Mouse (Mus musculus) right cerebral cortex, postnatal 36 days (tissue): ENCODE data around the gene Clec16a.

Experiments used
- DNase-seq, 2 experiments: peaks; one replicate each; pipeline ENCODE4 v3.0.0; 2022; ENCODE audit warnings: low spot score in 2 of 2, mixed read lengths in 1 of 2

The Clec16a gene

GRCm38 (mm10) chr16:10534567-10534966 is 10.6 kb upstream of the Clec16a start:
- no peak for DNase-seq

- DNase-seq, result no peak
Measured at GRCm38 (mm10) chr16:10536323-10536722, 8.8 kb upstream of the Clec16a start.

- DNase-seq, result no peak
Measured at GRCm38 (mm10) chr16:10536961-10537360, 8.2 kb upstream of the Clec16a start.

GRCm38 (mm10) chr16:10540763-10541597 is 4.2 kb upstream of the Clec16a start:
- DNase-seq, result no peak

GRCm38 (mm10) chr16:10541598-10541930 is 3.6 kb upstream of the Clec16a start:
- no peak for DNase-seq

- DNase-seq, result no peak
Measured at GRCm38 (mm10) chr16:10542266-10542665, 2.9 kb upstream of the Clec16a start.

GRCm38 (mm10) chr16:10542698-10543365 is 2.3 kb upstream of the Clec16a start, which contains the start of gene Dexi:
Dexi (minus strand) TSS chr16:10543054.
- peak; percentile 96 to 98 for DNase-seq

GRCm38 (mm10) chr16:10546865-10547264 is 1.7 kb downstream of the Clec16a start:
- no peak for DNase-seq

GRCm38 (mm10) chr16:10548938-10549337 is 3.8 kb downstream of the Clec16a start:
- no peak for DNase-seq

- DNase-seq, result no peak
Measured at GRCm38 (mm10) chr16:10549600-10549999, 4.5 kb downstream of the Clec16a start.

GRCm38 (mm10) chr16:10551592-10551991 is 6.5 kb downstream of the Clec16a start:
- DNase-seq, result no peak

- DNase-seq, result no peak
Measured at GRCm38 (mm10) chr16:10553858-10554257, 8.7 kb downstream of the Clec16a start.

GRCm38 (mm10) chr16:10559991-10560390 is 14.9 kb downstream of the Clec16a start:
- DNase-seq, result no peak

GRCm38 (mm10) chr16:10565278-10565885 is 20.2 kb downstream of the Clec16a start:
- DNase-seq, result peak in 1 of 2 experiments; percentile 43

- no peak for DNase-seq
Measured at GRCm38 (mm10) chr16:10567153-10567552, 22.0 kb downstream of the Clec16a start.

GRCm38 (mm10) chr16:10569809-10570395 is 24.8 kb downstream of the Clec16a start:
- DNase-seq, result no peak

GRCm38 (mm10) chr16:10570708-10571107 is 25.6 kb downstream of the Clec16a start:
- no peak for DNase-seq

- no peak for DNase-seq
Measured at GRCm38 (mm10) chr16:10571820-10572219, 26.7 kb downstream of the Clec16a start.

- no peak for DNase-seq
Measured at GRCm38 (mm10) chr16:10574936-10575335, 29.8 kb downstream of the Clec16a start.

GRCm38 (mm10) chr16:10575915-10576314 is 30.8 kb downstream of the Clec16a start:
- DNase-seq, result no peak

- no peak for DNase-seq
Measured at GRCm38 (mm10) chr16:10577548-10577947, 32.4 kb downstream of the Clec16a start.

- DNase-seq, result no peak
Measured at GRCm38 (mm10) chr16:10578376-10578775, 33.2 kb downstream of the Clec16a start.
